Mouse (Mus musculus): ENCODE data around the gene Rbm20.

- peak; percentile 53 for TF ChIP-seq CTCF (IDR thresholded peaks at IDR 0.05)
- no peak for TF ChIP-seq POLR2A (IDR thresholded peaks at IDR 0.05; ENCODE audit: insufficient read depth, low read depth, low read length)
- no peak for TF ChIP-seq EP300 (IDR thresholded peaks at IDR 0.05; ENCODE audit: insufficient read depth, low read depth, low read length)
These were observed 75.9 kb downstream of the Rbm20 start for GRCm38 (mm10) chr19:53752993-53753392.

Measured in heart, adult 2 months (tissue).